Mouse (Mus musculus): ENCODE data around the gene Bst1. TPM values are rescaled to one million over a fixed set of nuclear protein-coding genes. Genes with fewer than 3 reads are reported as not detected.

Bst1 gene
- polyA plus RNA-seq, 1 experiment from 2014 or later, result 0.06 TPM

GRCm38 (mm10) chr5:43845083-43845482, 26.4 kb downstream of the Bst1 start:
- H3K4me2 ChIP-seq (ENCODE audit: low read length), result no peak overlapping the region
- H3K27ac ChIP-seq (ENCODE audit: low read length), result no peak overlapping the region
- no peaks in the 10 kb centered on the region for H3K9me3 ChIP-seq (replicated peaks; ENCODE audit: control insufficient read depth, low read length, poor library complexity, severe bottlenecking)
- no peaks in the 10 kb centered on the region for H3K4me1 ChIP-seq (ENCODE audit: control insufficient read depth, insufficient read depth, low read length)
- no peak overlapping the region for H3K4me3 ChIP-seq (ENCODE audit: low read depth, low read length)
- no peaks in the 10 kb centered on the region for H3K36me3 ChIP-seq (ENCODE audit: control insufficient read depth, insufficient read depth, low read length)
- H3K27me3 ChIP-seq (ENCODE audit: control insufficient read depth, insufficient read depth, low read depth, low read length), result no peaks in the 10 kb centered on the region
- no peak for ATAC-seq
- no peak overlapping the region for H3K9ac ChIP-seq (ENCODE audit: low read depth, low read length)
- WGBS, result 84% methylated on average over 5 of the region's 5 CpGs

GRCm38 (mm10) chr5:43845646-43846045, 27.0 kb downstream of the Bst1 start:
- H3K9ac ChIP-seq (ENCODE audit: low read depth, low read length), result no peak overlapping the region
- WGBS, result 68% methylated on average over 1 of the region's 1 CpGs
- no peaks in the 10 kb centered on the region for H3K27me3 ChIP-seq (ENCODE audit: control insufficient read depth, insufficient read depth, low read depth, low read length)
- H3K4me1 ChIP-seq (ENCODE audit: control insufficient read depth, insufficient read depth, low read length), result no peaks in the 10 kb centered on the region
- no peaks in the 10 kb centered on the region for H3K9me3 ChIP-seq (replicated peaks; ENCODE audit: control insufficient read depth, low read length, poor library complexity, severe bottlenecking)
- H3K4me2 ChIP-seq (ENCODE audit: low read length), result no peak overlapping the region
- H3K27ac ChIP-seq (ENCODE audit: low read length), result no peak overlapping the region
- H3K4me3 ChIP-seq (ENCODE audit: low read depth, low read length), result no peak overlapping the region
- ATAC-seq, result no peak
- H3K36me3 ChIP-seq (ENCODE audit: control insufficient read depth, insufficient read depth, low read length), result no peaks in the 10 kb centered on the region

GRCm38 (mm10) chr5:43846227-43846626, 27.5 kb downstream of the Bst1 start:
- Histone ChIP-seq H3K27ac (ENCODE audit: low read length) (no peak overlapping the region), H3K4me1 (ENCODE audit: control insufficient read depth, insufficient read depth, low read length) (no peaks in the 10 kb centered on the region), H3K4me3 (ENCODE audit: low read depth, low read length) (no peak overlapping the region), H3K27me3 (ENCODE audit: control insufficient read depth, insufficient read depth, low read depth, low read length) (no peaks in the 10 kb centered on the region), H3K9me3 (replicated peaks; ENCODE audit: control insufficient read depth, low read length, poor library complexity, severe bottlenecking) (no peaks in the 10 kb centered on the region), H3K4me2 (ENCODE audit: low read length) (no peak overlapping the region), H3K36me3 (ENCODE audit: control insufficient read depth, insufficient read depth, low read length) (no peaks in the 10 kb centered on the region), H3K9ac (ENCODE audit: low read depth, low read length) (no peak overlapping the region)
- no peak for ATAC-seq
- WGBS, result 27% methylated on average over 2 of the region's 2 CpGs

GRCm38 (mm10) chr5:43847555-43847954, 28.9 kb downstream of the Bst1 start:
- ATAC-seq, result no peak
- H3K27ac ChIP-seq (ENCODE audit: low read length), result no peak overlapping the region
- no peak overlapping the region for H3K4me2 ChIP-seq (ENCODE audit: low read length)
- no peaks in the 10 kb centered on the region for H3K4me1 ChIP-seq (ENCODE audit: control insufficient read depth, insufficient read depth, low read length)
- no peaks in the 10 kb centered on the region for H3K27me3 ChIP-seq (ENCODE audit: control insufficient read depth, insufficient read depth, low read depth, low read length)
- no peaks in the 10 kb centered on the region for H3K9me3 ChIP-seq (replicated peaks; ENCODE audit: control insufficient read depth, low read length, poor library complexity, severe bottlenecking)
- H3K36me3 ChIP-seq (ENCODE audit: control insufficient read depth, insufficient read depth, low read length), result no peaks in the 10 kb centered on the region
- H3K9ac ChIP-seq (ENCODE audit: low read depth, low read length), result no peak overlapping the region
- no peak overlapping the region for H3K4me3 ChIP-seq (ENCODE audit: low read depth, low read length)

GRCm38 (mm10) chr5:43848275-43848674, 29.6 kb downstream of the Bst1 start:
- Histone ChIP-seq H3K9ac (ENCODE audit: low read depth, low read length) (no peak overlapping the region), H3K27ac (ENCODE audit: low read length) (no peak overlapping the region), H3K9me3 (replicated peaks; ENCODE audit: control insufficient read depth, low read length, poor library complexity, severe bottlenecking) (no peaks in the 10 kb centered on the region), H3K36me3 (ENCODE audit: control insufficient read depth, insufficient read depth, low read length) (no peaks in the 10 kb centered on the region), H3K4me1 (ENCODE audit: control insufficient read depth, insufficient read depth, low read length) (no peaks in the 10 kb centered on the region), H3K27me3 (ENCODE audit: control insufficient read depth, insufficient read depth, low read depth, low read length) (no peaks in the 10 kb centered on the region), H3K4me3 (ENCODE audit: low read depth, low read length) (no peak overlapping the region), H3K4me2 (ENCODE audit: low read length) (no peak overlapping the region)
- no peak for ATAC-seq
- WGBS, result 91% methylated on average over 3 of the region's 3 CpGs

GRCm38 (mm10) chr5:43853096-43853867, 34.6 kb downstream of the Bst1 start:
- H3K27me3 ChIP-seq (ENCODE audit: control insufficient read depth, insufficient read depth, low read depth, low read length), result no peaks in the 10 kb centered on the region
- no peak overlapping the region for H3K27ac ChIP-seq (ENCODE audit: low read length)
- no peak for ATAC-seq
- no peaks in the 10 kb centered on the region for H3K9me3 ChIP-seq (replicated peaks; ENCODE audit: control insufficient read depth, low read length, poor library complexity, severe bottlenecking)
- 77% methylated on average over 11 of the region's 11 CpGs for WGBS
- no peaks in the 10 kb centered on the region for H3K36me3 ChIP-seq (ENCODE audit: control insufficient read depth, insufficient read depth, low read length)
- no peak overlapping the region for H3K9ac ChIP-seq (ENCODE audit: low read depth, low read length)
- H3K4me1 ChIP-seq (ENCODE audit: control insufficient read depth, insufficient read depth, low read length), result no peaks in the 10 kb centered on the region
- H3K4me3 ChIP-seq (ENCODE audit: low read depth, low read length), result no peak overlapping the region
- no peak overlapping the region for H3K4me2 ChIP-seq (ENCODE audit: low read length)

- WGBS, result 87% methylated on average over 7 of the region's 7 CpGs
- Histone ChIP-seq H3K36me3 (ENCODE audit: control insufficient read depth, insufficient read depth, low read length) (no peaks in the 10 kb centered on the region), H3K4me1 (ENCODE audit: control insufficient read depth, insufficient read depth, low read length) (no peaks in the 10 kb centered on the region), H3K4me2 (ENCODE audit: low read length) (no peak overlapping the region), H3K27ac (ENCODE audit: low read length) (no peak overlapping the region), H3K4me3 (ENCODE audit: low read depth, low read length) (no peak overlapping the region), H3K9me3 (replicated peaks; ENCODE audit: control insufficient read depth, low read length, poor library complexity, severe bottlenecking) (no peaks in the 10 kb centered on the region), H3K27me3 (ENCODE audit: control insufficient read depth, insufficient read depth, low read depth, low read length) (no peaks in the 10 kb centered on the region), H3K9ac (ENCODE audit: low read depth, low read length) (no peak overlapping the region)
- ATAC-seq, result no peak
These were observed 35.3 kb downstream of the Bst1 start for GRCm38 (mm10) chr5:43853868-43854488.

- 85% methylated on average over 2 of the region's 2 CpGs for WGBS
- H3K27me3 ChIP-seq (ENCODE audit: control insufficient read depth, insufficient read depth, low read depth, low read length), result no peaks in the 10 kb centered on the region
- no peak overlapping the region for H3K9ac ChIP-seq (ENCODE audit: low read depth, low read length)
- H3K27ac ChIP-seq (ENCODE audit: low read length), result no peak overlapping the region
- ATAC-seq, result no peak
- H3K4me1 ChIP-seq (ENCODE audit: control insufficient read depth, insufficient read depth, low read length), result no peaks in the 10 kb centered on the region
- H3K4me2 ChIP-seq (ENCODE audit: low read length), result no peak overlapping the region
- no peak overlapping the region for H3K4me3 ChIP-seq (ENCODE audit: low read depth, low read length)
- H3K36me3 ChIP-seq (ENCODE audit: control insufficient read depth, insufficient read depth, low read length), result no peaks in the 10 kb centered on the region
- H3K9me3 ChIP-seq (replicated peaks; ENCODE audit: control insufficient read depth, low read length, poor library complexity, severe bottlenecking), result no peaks in the 10 kb centered on the region
These were observed 37.1 kb downstream of the Bst1 start for GRCm38 (mm10) chr5:43855769-43856168.

GRCm38 (mm10) chr5:43859663-43860062, 41.0 kb downstream of the Bst1 start:
- Histone ChIP-seq H3K4me1 (ENCODE audit: control insufficient read depth, insufficient read depth, low read length) (no peaks in the 10 kb centered on the region), H3K9ac (ENCODE audit: low read depth, low read length) (no peak overlapping the region), H3K9me3 (replicated peaks; ENCODE audit: control insufficient read depth, low read length, poor library complexity, severe bottlenecking) (no peaks in the 10 kb centered on the region), H3K27ac (ENCODE audit: low read length) (no peak overlapping the region), H3K4me3 (ENCODE audit: low read depth, low read length) (no peak overlapping the region), H3K4me2 (ENCODE audit: low read length) (no peak overlapping the region), H3K36me3 (ENCODE audit: control insufficient read depth, insufficient read depth, low read length) (no peaks in the 10 kb centered on the region), H3K27me3 (ENCODE audit: control insufficient read depth, insufficient read depth, low read depth, low read length) (no peaks in the 10 kb centered on the region)
- ATAC-seq, result no peak
- WGBS, result 89% methylated on average over 8 of the region's 8 CpGs
